Mouse (Mus musculus): ENCODE measurements around the gene BC003965. TPM values are rescaled to one million over a fixed set of nuclear protein-coding genes. Genes with fewer than 3 reads are reported as not detected.
A peak's percentile ranks its signal among the peaks of the same experiment; 100 is the strongest.

BC003965 gene
- 31.6 and 32.7 TPM in 2 replicates for polyA plus RNA-seq (2014; fragmentation: Nextera tagmentation; extraction: Ambion mirVana)

DNA sequence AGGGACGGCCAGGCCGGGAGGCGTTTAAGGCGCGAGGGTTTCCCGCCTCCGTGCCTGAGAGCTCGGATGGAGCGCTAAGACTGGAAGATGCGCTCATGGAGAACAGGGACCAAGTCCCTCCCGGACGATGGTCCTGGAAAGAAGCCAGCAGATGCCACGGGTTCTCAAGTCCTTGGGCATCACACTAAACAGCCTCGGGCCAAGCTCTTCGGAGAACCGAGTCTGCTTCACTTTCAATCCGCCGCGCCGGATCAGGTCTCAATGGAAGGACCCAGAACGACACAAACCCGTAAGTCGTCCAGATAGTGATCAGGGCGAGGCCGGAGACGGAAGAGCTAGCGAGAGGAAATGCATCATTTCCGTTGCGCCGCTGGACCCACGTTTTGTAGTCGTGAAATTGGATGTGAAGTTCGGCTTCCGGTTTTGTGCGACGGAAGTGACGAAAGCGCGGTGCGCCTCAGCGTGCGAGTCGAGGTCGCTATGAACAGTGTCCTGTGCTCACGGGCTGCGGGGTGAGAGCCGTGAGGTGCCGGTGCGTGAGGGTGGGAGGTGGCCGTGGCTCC, at the start of gene BC003965:
Gene BC003965 (plus strand): TSS at position 426 of the 563 bp plus-strand sequence.
- WGBS = under 1% methylated on average over 50 of the region's 50 CpGs
- DNase-seq (ENCODE audit: low spot score) = peak; percentile 100

DNA sequence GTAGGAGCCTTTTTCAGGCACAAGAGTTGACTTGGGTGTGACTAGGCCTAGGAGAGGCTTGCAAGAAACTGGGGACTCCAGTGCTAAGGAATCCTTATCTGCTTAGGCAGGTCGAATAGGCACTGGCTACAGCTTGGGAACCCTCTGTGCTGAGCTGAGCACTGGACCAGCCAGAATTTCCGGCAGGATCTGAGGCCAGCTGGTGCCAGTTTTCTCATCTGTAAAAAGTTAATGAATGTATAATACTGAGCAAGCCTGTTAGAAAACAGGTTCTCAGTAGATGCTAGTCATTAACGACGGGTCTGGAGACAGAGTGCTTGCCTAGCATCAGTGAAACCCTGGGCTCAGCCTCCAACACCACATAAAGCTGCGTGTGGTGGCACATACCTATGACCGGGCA, 48.7 kb upstream of the BC003965 start:
- no peak overlapping the region for H3K9ac ChIP-seq (ENCODE audit: low read length)
- no peak for ATAC-seq (ENCODE audit: insufficient number of reproducible peaks, low FRiP score, low TSS enrichment, low read depth)
- no peak for DNase-seq (ENCODE audit: low spot score)
- H3K27ac ChIP-seq (replicated peaks; ENCODE audit: low read depth, low read length) = no peak overlapping the region
- no peaks in the 10 kb centered on the region for H3K36me3 ChIP-seq (ENCODE audit: control insufficient read depth, insufficient read depth, low read length)
- WGBS = 87% methylated on average over 6 of the region's 6 CpGs
- H3K4me2 ChIP-seq (ENCODE audit: low read depth, severe bottlenecking) = no peak overlapping the region
- H3K4me3 ChIP-seq (ENCODE audit: low read depth, low read length) = no peak overlapping the region
- H3K27me3 ChIP-seq (ENCODE audit: control insufficient read depth, insufficient read depth, low read length) = no peaks in the 10 kb centered on the region
- H3K9me3 ChIP-seq (ENCODE audit: control insufficient read depth, low read length) = no peaks in the 10 kb centered on the region
- peaks cover 7% of the 10 kb centered on the region; the same call in 1 of the 2 replicates for H3K4me1 ChIP-seq (ENCODE audit: control insufficient read depth, insufficient read depth, low read length)

More for the DNA sequence above, at the start of gene BC003965:
- ATAC-seq (ENCODE audit: insufficient number of reproducible peaks, low FRiP score, low TSS enrichment, low read depth) = peak; percentile 71; the same call in 1 of the 2 replicates
- Histone ChIP-seq H3K27ac (replicated peaks; ENCODE audit: low read depth, low read length) (peak within 1 kb of the TSS; percentile 83), H3K9ac (ENCODE audit: low read length) (peak within 1 kb of the TSS; percentile 89), H3K27me3 (ENCODE audit: control insufficient read depth, insufficient read depth, low read length) (no peaks in the 10 kb centered on the region), H3K4me2 (ENCODE audit: low read depth, severe bottlenecking) (peak within 1 kb of the TSS; percentile 98), H3K4me1 (ENCODE audit: control insufficient read depth, insufficient read depth, low read length) (peaks cover 9% of the 10 kb centered on the region), H3K9me3 (ENCODE audit: control insufficient read depth, low read length) (no peaks in the 10 kb centered on the region), H3K36me3 (ENCODE audit: control insufficient read depth, insufficient read depth, low read length) (no peaks in the 10 kb centered on the region), H3K4me3 (ENCODE audit: low read depth, low read length) (peak within 1 kb of the TSS; percentile 89)

DNA sequence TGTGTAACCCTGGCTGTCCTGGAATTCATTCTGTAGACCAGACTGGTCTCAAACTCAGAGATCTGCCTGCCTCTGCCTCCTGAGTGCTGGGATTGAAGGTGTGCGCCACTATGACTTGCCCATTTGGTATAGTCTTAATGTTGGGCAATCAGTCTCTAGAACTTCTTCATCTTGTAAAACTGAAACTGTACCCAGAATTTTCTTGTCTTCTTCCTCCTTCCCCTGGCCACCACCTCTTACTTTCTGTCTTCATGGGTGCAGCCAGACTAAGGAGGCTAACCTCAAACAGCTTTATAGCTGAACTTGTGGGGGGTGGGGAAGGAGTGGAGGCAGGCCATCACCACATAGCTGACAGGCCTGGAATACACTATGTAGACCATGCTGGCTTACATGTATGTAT, 45.6 kb upstream of the BC003965 start:
- DNase-seq (ENCODE audit: low spot score) (no peak), ATAC-seq (ENCODE audit: insufficient number of reproducible peaks, low FRiP score, low TSS enrichment, low read depth) (no peak)
- no peaks in the 10 kb centered on the region for H3K9me3 ChIP-seq (ENCODE audit: control insufficient read depth, low read length)
- no peak overlapping the region for H3K4me3 ChIP-seq (ENCODE audit: low read depth, low read length)
- WGBS = 96% methylated on average over 1 of the region's 1 CpGs
- H3K36me3 ChIP-seq (ENCODE audit: control insufficient read depth, insufficient read depth, low read length) = no peaks in the 10 kb centered on the region
- peaks cover 6% of the 10 kb centered on the region; the same call in 1 of the 2 replicates for H3K4me1 ChIP-seq (ENCODE audit: control insufficient read depth, insufficient read depth, low read length)
- H3K9ac ChIP-seq (ENCODE audit: low read length) = no peak overlapping the region
- H3K4me2 ChIP-seq (ENCODE audit: low read depth, severe bottlenecking) = no peak overlapping the region
- no peak overlapping the region for H3K27ac ChIP-seq (replicated peaks; ENCODE audit: low read depth, low read length)
- H3K27me3 ChIP-seq (ENCODE audit: control insufficient read depth, insufficient read depth, low read length) = no peaks in the 10 kb centered on the region

DNA sequence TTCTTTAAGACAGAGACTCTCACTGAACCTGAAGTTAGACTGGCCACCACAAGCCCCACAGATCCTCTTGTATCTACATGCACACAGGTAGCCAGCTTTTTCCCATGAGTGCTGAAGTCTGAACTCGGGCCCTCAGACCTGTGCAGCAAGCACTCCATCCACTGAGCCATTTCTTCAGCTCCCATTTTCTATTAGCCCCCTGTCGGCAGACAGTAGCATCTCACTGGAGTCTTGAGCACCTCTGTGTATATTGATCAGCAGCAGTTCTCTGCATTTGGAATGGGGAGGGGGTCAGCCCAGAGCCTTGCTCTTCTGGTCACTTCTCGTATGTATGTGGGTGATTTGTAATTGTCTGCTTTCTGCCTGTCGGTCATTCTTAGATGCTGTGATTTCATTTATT, 44.4 kb upstream of the BC003965 start:
- Histone ChIP-seq H3K4me2 (ENCODE audit: low read depth, severe bottlenecking) (no peak overlapping the region), H3K9ac (ENCODE audit: low read length) (no peak overlapping the region), H3K27me3 (ENCODE audit: control insufficient read depth, insufficient read depth, low read length) (no peaks in the 10 kb centered on the region), H3K9me3 (ENCODE audit: control insufficient read depth, low read length) (no peaks in the 10 kb centered on the region), H3K36me3 (ENCODE audit: control insufficient read depth, insufficient read depth, low read length) (peaks cover 4% of the 10 kb centered on the region; the same call in 1 of the 2 replicates), H3K4me1 (ENCODE audit: control insufficient read depth, insufficient read depth, low read length) (no peaks in the 10 kb centered on the region), H3K4me3 (ENCODE audit: low read depth, low read length) (no peak overlapping the region), H3K27ac (replicated peaks; ENCODE audit: low read depth, low read length) (no peak overlapping the region)
- no peak for ATAC-seq (ENCODE audit: insufficient number of reproducible peaks, low FRiP score, low TSS enrichment, low read depth)
- WGBS = 69% methylated on average over 4 of the region's 4 CpGs
- no peak for DNase-seq (ENCODE audit: low spot score)

DNA sequence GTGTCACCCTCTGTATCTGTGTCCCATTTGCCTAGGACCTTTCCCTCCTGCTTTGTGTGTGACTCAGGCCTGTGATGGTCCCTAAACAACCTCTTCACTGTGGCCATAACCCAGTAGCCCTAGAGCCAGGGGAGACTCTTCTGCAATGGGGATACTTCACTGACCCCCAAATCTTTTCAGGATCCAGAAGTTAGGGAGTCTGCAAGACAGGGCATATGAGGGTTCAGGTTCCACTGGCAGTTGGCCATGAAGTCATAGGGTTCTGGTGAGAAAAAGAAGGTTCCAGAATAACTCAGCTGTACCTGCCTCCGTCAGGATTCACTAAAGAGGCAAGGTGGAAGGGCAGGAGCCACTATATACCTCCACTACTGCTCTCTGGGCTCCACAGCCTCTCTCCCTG, 22.2 kb upstream of the BC003965 start, which contains the start of gene Ccdc154:
Gene Ccdc154 (plus strand): TSS at position 301 of the 400 bp plus-strand sequence.
- Histone ChIP-seq H3K4me2 (ENCODE audit: low read depth, severe bottlenecking) (no peak within 1 kb of the TSS), H3K27ac (replicated peaks; ENCODE audit: low read depth, low read length) (no peak within 1 kb of the TSS), H3K4me1 (ENCODE audit: control insufficient read depth, insufficient read depth, low read length) (no peaks in the 10 kb centered on the region), H3K27me3 (ENCODE audit: control insufficient read depth, insufficient read depth, low read length) (no peaks in the 10 kb centered on the region), H3K4me3 (ENCODE audit: low read depth, low read length) (no peak within 1 kb of the TSS), H3K9ac (ENCODE audit: low read length) (no peak within 1 kb of the TSS), H3K9me3 (ENCODE audit: control insufficient read depth, low read length) (no peaks in the 10 kb centered on the region), H3K36me3 (ENCODE audit: control insufficient read depth, insufficient read depth, low read length) (peaks cover 2% of the 10 kb centered on the region; the same call in 1 of the 2 replicates)
- DNase-seq (ENCODE audit: low spot score) = no peak
- 94% methylated on average over 1 of the region's 1 CpGs for WGBS
- no peak for ATAC-seq (ENCODE audit: insufficient number of reproducible peaks, low FRiP score, low TSS enrichment, low read depth)

DNA sequence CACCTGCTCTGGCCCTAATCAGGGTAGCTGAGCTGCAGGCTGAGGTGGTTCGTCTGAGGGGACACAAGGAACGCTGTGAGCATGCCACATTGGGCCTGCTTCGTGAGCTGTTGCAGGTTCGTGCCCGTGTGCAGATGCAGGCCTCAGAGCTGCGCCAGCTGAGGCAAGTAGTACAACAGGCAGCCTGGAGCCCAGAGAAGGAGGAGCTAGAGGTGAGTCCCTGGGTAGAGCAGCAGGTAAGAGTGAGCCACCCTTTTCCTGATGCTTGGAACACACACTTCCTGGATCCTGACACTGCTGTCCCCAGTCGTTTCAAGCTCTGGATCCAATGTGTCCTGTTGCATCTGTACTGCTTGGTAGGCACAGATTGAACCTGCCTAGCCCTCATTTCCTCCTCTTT, 21.0 kb upstream of the BC003965 start:
- Histone ChIP-seq H3K27me3 (ENCODE audit: control insufficient read depth, insufficient read depth, low read length) (no peaks in the 10 kb centered on the region), H3K4me3 (ENCODE audit: low read depth, low read length) (no peak overlapping the region), H3K4me2 (ENCODE audit: low read depth, severe bottlenecking) (no peak overlapping the region), H3K4me1 (ENCODE audit: control insufficient read depth, insufficient read depth, low read length) (no peaks in the 10 kb centered on the region), H3K9ac (ENCODE audit: low read length) (no peak overlapping the region), H3K36me3 (ENCODE audit: control insufficient read depth, insufficient read depth, low read length) (peaks cover 2% of the 10 kb centered on the region; the same call in 1 of the 2 replicates), H3K9me3 (ENCODE audit: control insufficient read depth, low read length) (no peaks in the 10 kb centered on the region), H3K27ac (replicated peaks; ENCODE audit: low read depth, low read length) (no peak overlapping the region)
- ATAC-seq (ENCODE audit: insufficient number of reproducible peaks, low FRiP score, low TSS enrichment, low read depth) (no peak), DNase-seq (ENCODE audit: low spot score) (no peak)
- WGBS = 77% methylated on average over 7 of the region's 7 CpGs

DNA sequence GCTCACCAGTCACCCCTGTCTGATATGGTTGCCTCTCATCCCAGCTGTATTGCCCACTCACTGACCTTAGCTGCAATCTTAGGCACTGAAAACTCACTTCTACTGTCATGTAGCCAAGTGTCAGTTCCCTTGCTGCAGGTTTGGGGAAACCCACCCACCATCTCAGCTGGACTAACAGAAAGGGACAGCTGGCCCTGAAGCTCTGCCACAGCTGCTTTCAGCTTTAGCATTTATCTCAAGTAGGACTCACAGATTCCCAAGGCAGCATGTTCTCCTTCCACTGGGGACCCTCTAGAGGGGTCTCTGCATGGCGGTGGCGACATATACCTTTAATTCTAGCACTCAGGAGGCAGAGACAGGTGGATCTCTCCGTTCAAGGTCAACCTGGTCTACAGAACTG, 19.6 kb upstream of the BC003965 start:
- Histone ChIP-seq H3K27ac (replicated peaks; ENCODE audit: low read depth, low read length) (no peak overlapping the region), H3K36me3 (ENCODE audit: control insufficient read depth, insufficient read depth, low read length) (peaks cover 2% of the 10 kb centered on the region; the same call in 1 of the 2 replicates), H3K27me3 (ENCODE audit: control insufficient read depth, insufficient read depth, low read length) (no peaks in the 10 kb centered on the region), H3K9me3 (ENCODE audit: control insufficient read depth, low read length) (no peaks in the 10 kb centered on the region), H3K9ac (ENCODE audit: low read length) (no peak overlapping the region), H3K4me3 (ENCODE audit: low read depth, low read length) (no peak overlapping the region), H3K4me1 (ENCODE audit: control insufficient read depth, insufficient read depth, low read length) (no peaks in the 10 kb centered on the region), H3K4me2 (ENCODE audit: low read depth, severe bottlenecking) (no peak overlapping the region)
- WGBS = 87% methylated on average over 3 of the region's 3 CpGs
- ATAC-seq (ENCODE audit: insufficient number of reproducible peaks, low FRiP score, low TSS enrichment, low read depth) = no peak
- DNase-seq (ENCODE audit: low spot score) = no peak

DNA sequence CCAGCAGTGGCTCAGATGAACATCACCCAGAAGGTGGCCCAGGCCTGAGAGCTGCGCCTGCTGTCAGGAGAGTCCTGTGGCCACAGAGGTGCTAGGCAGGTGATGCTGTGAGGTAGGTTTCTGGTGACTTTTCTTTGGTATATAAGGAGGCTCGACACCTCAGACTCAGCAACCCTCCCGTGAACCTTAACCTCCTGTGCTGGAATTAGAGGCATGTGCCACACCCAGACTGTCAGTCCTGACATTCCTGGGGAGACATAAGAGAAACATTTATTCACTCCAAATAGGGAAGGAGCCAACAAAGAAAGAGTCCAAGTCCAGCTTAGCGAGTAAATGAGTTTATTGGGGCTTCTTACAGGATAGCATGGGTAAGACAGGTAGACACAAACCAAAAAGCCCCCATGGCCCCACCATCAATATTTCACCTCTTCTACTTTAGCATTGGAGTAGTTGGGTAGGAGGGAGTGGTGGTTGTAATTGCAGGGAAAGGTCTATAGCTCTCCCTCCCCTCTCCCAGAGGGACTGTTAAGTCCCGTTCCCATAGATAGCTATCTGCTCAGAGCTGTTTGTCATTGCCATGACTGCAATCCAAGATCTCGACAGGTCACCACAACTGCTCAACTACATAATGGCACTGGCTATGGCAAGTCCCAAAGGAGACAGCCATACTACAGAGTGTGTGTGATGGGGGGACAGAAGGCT, 18.2 kb upstream of the BC003965 start:
- ATAC-seq (ENCODE audit: insufficient number of reproducible peaks, low FRiP score, low TSS enrichment, low read depth) = no peak
- H3K9me3 ChIP-seq (ENCODE audit: control insufficient read depth, low read length) = no peaks in the 10 kb centered on the region
- H3K4me2 ChIP-seq (ENCODE audit: low read depth, severe bottlenecking) = no peak overlapping the region
- DNase-seq (ENCODE audit: low spot score) = no peak
- WGBS = 46% methylated on average over 6 of the region's 6 CpGs
- H3K4me3 ChIP-seq (ENCODE audit: low read depth, low read length) = no peak overlapping the region
- no peaks in the 10 kb centered on the region for H3K27me3 ChIP-seq (ENCODE audit: control insufficient read depth, insufficient read depth, low read length)
- no peaks in the 10 kb centered on the region for H3K4me1 ChIP-seq (ENCODE audit: control insufficient read depth, insufficient read depth, low read length)
- no peak overlapping the region for H3K27ac ChIP-seq (replicated peaks; ENCODE audit: low read depth, low read length)
- H3K9ac ChIP-seq (ENCODE audit: low read length) = no peak overlapping the region
- no peaks in the 10 kb centered on the region for H3K36me3 ChIP-seq (ENCODE audit: control insufficient read depth, insufficient read depth, low read length)
